Mouse (Mus musculus) macrophage (primary cell): ENCODE data around the gene Gm11634. TPM values are rescaled to one million over a fixed set of nuclear protein-coding genes. Genes with fewer than 3 reads are reported as not detected.
"Not testable (repeated sequence)": the region's sequence is repeated elsewhere in the genome, so short reads cannot be mapped to it uniquely, and the experiment has no call there.

Experiments
- H3K27ac ChIP-seq: fragments of 350-480 bp; formaldehyde crosslinking; 2 replicates; pipeline ENCODE4 v1.9.0; 2021
- H3K36me3 ChIP-seq: fragments of 350-480 bp; formaldehyde crosslinking; 2 replicates; pipeline ENCODE4 v1.9.0; 2021; ENCODE audit errors: inconsistent target
- H3K4me3 ChIP-seq: fragments of 350-480 bp; formaldehyde crosslinking; 2 replicates; pipeline ENCODE4 v1.9.0; 2021; ENCODE audit errors: inconsistent target
- H3K79me2 ChIP-seq: fragments of 350-480 bp; formaldehyde crosslinking; 2 replicates; pipeline ENCODE4 v1.9.0; 2021; ENCODE audit errors: inconsistent target
- WGBS: methylation state at CpG from one replicate; pipeline ENCODE4 v1.1.7; 2026; ENCODE audit warnings: inconsistent platforms; ENCODE audit not compliant: missing documents; 5-methylcytosine and 5-hydroxymethylcytosine counted together
- polyA plus RNA-seq: library from polyadenylated mRNA; stranded (reverse); fragments of 250-400 nt; gene quantifications from 3 replicates; pipeline ENCODE4 v1.2.4, GENCODE M21; 2018; ENCODE audit warnings: inconsistent platforms

Gene Gm11634
- polyA plus RNA-seq, 1 experiment from 2014 or later, result not detected

DNA sequence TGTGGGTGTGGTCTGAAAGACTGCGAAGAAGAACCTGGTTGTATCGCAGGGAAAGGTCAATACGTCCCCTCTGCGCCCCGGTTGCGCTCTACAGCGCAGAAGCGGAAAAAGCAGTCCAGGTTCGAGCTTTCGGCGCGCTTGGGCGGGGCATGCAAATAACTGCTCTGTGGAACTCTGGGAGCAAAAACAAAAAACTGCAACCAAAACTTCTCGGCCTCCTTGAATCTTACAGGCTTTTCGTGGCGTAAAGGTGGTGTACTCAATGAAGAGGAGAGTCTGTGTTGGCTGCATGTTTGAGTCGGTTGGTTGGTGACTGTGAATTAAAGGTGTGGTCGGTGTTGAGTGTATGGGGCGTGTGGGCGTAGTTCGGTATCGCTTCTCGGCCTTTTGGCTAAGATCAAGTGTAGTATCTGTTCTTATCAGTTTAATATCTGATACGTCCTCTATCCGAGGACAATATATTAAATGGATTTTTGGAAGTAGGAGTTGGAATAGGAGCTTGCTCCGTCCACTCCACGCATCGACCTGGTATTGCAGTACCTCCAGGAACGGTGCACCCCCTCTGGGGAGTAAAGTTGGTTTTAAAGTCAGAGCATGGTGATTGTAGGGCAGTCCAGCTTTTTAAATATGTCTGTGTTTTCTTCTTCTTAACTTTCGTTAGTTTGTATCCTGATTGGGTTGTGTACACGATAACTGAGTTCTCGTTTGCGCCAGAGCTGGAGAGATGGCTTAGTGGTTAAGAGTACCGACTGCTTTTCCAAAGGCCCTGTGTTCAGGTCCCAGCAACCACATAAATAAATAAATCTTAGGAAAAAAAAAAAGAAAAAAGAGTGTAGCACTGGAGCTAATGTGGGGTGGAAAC lies 28.2 kb upstream of the Gm11634 start, which contains the start of gene Rdm1:
TSS of gene Rdm1 (plus strand) at position 201 of the 862 bp plus-strand sequence.
- WGBS, result 2% methylated on average over 22 of the region's 34 CpGs
- Histone ChIP-seq H3K79me2 (no peaks in the 10 kb centered on the region), H3K4me3 (peak within 1 kb of the TSS; percentile 45), H3K27ac (peak within 1 kb of the TSS; percentile 77), H3K36me3 (no peaks in the 10 kb centered on the region; the same call in 1 of the 2 replicates)

DNA sequence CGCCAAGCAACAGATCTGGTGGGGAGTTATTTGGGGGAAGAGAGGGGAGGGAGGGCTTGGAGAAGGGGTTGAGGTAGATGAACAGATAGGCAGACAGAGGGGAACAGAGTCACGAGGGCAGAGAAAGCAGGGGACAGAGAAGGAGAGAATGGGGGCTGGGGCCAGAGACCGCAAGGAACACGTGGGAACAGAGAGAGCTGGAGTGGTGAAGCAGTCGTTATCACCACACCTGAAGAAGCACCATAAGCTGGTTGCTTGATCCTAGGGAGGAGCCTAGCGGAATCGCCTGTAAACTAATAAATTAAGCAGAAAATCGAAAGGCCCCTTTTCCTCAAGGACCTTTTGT lies 27.6 kb upstream of the Gm11634 start:
- Histone ChIP-seq H3K4me3 (peak overlapping the region; percentile 45), H3K36me3 (no peaks in the 10 kb centered on the region; the same call in 1 of the 2 replicates), H3K27ac (peak overlapping the region; percentile 77), H3K79me2 (no peaks in the 10 kb centered on the region)
- 7% methylated on average over 8 of the region's 8 CpGs for WGBS

DNA sequence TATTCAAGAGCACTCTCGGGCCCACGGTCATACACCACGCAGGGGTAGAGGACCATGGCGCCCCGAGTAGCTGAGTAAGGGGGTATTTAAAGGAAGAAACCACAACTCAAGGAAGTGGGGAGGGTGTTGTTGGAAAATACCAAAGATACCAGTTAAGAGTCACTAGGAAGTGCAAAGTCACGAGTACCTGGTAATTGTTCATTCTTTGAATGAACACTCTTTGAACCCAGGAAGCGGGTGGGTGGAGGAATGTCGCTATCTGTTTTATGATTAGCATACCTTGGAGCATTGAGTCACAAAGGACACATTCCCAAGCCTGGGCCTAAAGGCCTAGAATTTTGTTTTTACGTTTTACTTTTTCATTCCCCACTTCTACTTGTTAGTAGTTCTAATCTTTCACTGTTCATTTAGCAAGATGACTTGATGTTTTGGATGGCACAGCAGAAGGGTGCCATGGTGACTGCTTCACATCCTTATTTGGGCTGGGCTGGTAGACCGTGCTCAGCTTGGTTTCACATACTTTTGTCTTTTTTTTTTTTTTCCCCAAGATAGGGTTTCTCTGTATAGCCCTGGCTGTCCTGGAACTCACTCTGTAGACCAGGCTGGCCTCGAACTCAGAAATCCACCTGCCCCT lies 21.1 kb upstream of the Gm11634 start:
- H3K27ac ChIP-seq, H3K36me3 ChIP-seq, H3K79me2 ChIP-seq, H3K4me3 ChIP-seq: not testable (repeated sequence)
- WGBS, result 85% methylated on average over 10 of the region's 11 CpGs

DNA sequence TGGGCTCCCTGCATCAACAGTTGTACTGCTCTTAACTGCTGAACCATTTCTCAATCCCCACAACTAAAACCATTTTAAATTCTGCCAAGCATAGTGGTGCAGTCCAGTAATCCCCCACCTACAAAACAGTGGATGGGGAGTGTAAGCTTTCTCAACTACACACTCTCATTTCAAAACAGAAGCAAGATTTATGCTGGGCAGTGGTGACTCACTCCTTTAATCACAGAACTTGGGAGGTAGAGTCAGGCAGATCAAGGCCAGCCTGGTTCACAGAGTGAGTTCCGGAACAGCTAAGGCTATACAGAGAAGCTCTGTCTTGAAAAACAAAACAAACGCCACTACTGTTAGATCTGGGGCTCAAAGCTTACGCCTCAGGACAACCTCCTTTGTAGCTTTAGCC lies 19.5 kb upstream of the Gm11634 start:
- Histone ChIP-seq H3K4me3 (no peak overlapping the region), H3K79me2 (no peaks in the 10 kb centered on the region), H3K36me3 (no peaks in the 10 kb centered on the region), H3K27ac (no peak overlapping the region)
- WGBS, result 97% methylated on average over 3 of the region's 3 CpGs

DNA sequence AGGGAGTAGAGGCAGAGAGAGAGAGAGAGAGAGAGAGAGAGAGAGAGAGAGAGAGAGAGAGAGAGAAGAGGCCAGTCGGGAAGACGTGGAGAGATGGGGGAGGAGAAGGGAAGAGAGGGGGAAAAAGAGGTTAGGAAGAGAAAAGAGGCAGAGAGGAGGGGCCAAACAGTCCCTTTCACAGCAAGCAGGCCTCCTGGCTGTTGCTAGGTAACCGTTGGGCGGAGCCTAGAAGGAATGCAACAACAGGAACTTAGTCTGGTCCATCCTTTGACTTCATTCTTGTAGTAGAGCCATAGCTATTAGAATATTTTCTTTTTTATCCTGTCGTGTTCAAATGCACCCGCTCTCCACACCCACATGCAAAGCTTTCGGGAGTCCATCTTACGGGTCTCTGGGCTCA lies 18.8 kb upstream of the Gm11634 start:
- Histone ChIP-seq H3K27ac (no peak overlapping the region), H3K36me3 (no peaks in the 10 kb centered on the region), H3K4me3 (no peak overlapping the region), H3K79me2 (no peaks in the 10 kb centered on the region)
- WGBS, result 36% methylated on average over 8 of the region's 8 CpGs

DNA sequence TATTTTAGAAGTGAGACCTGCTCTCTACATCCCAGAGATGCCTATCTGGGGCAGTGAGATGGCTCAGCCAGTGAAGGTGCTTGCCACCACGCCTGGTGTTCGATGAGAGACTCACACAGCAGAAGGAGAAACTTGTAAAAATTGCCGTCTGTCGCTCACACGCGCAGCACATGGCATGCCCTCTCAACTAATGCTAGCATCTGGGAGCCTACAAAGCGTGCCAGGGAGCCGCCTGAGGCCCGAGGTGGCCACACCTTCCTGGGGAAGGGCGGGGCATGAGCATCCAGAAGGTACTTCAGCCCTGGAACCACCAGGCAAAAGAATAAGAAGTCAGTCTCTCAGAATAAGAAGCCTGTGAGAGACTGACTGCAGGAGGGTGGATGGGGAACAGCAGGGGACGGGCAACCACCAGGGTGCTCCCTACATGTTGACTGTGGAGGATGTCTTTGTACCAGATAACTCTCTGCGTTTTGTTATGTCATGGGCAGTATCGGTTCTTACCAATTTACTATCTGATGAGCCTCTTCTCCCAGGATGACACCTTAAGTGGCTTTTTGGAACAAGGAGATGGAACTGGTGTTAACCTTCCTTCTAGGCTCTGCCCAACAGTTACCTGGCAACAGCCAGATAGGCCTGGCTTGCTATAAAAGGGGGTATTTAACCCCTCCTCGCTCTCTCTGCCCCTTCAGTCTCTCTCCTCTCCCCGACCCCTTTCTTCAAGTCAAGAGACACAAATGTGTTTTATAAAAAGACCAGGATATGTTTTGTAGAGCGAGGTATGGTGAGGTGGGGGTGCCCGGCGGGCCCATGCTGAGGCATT lies 18.1 kb upstream of the Gm11634 start:
- Histone ChIP-seq H3K27ac (no peak overlapping the region), H3K36me3 (no peaks in the 10 kb centered on the region), H3K79me2 (no peaks in the 10 kb centered on the region), H3K4me3 (no peak overlapping the region)
- WGBS, result 71% methylated on average over 18 of the region's 18 CpGs

DNA sequence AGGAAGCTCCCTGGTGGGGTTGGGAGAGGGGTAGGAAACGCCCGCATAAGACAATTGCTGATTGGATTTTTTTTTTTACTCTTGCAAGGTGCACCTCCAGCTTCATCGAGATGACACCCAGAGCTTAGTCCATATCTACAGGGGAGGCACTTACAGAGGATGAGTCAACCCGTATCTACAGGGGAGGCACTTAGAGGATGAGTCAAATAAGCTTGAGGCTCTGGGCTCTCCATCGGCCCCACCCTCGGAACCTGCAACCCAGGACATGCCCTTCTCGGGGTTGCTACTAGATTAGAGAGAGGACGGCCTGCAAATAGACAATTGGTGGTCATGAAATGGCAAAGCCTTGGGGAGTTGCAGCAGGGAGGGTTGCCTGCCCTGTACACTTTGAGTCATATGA lies 17.0 kb upstream of the Gm11634 start:
- Histone ChIP-seq H3K36me3 (no peaks in the 10 kb centered on the region), H3K27ac (no peak overlapping the region), H3K4me3 (no peak overlapping the region), H3K79me2 (no peaks in the 10 kb centered on the region)
- 95% methylated on average over 8 of the region's 8 CpGs for WGBS

DNA sequence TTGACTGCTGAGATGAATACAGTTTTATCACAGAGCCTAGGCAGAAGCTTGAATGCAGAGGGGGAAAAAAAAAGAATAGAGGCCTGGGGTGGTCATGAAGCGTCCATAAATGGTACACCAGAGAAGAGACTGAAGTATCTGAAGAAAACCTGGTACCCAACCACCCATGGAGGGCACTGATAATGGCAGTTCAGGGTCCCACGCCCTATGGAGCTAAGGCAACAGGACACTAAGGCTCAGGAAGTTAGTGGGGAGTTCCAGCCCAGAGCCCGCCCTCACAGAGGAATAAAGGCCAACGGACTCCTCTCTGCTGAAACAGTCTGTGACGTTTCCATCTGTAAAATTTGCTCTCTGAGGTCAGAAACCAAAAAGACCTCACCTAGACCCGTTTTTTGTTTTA lies 16.3 kb upstream of the Gm11634 start:
- Histone ChIP-seq H3K27ac (no peak overlapping the region), H3K79me2 (no peaks in the 10 kb centered on the region), H3K36me3 (no peaks in the 10 kb centered on the region), H3K4me3 (no peak overlapping the region)
- 92% methylated on average over 6 of the region's 6 CpGs for WGBS

DNA sequence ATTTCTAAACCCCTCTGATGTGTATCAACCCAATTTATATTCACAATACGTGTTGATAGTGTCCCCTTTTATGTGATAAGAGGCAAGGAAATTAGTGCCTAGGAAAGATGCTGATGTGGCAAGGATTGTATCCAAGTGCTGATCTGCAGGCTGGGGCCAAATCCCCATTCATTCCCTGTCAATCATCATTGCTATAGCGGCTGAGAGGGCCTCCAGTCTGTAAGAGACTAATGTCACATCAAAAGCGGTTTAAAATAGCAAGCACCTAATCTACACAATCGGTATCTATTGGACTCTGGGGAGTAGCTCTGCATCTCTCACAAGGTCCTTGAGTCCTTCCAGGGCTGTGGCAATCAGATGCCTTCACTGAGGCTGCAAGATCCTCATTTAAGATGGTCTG lies 15.1 kb upstream of the Gm11634 start:
- no peak overlapping the region for H3K27ac ChIP-seq
- 85% methylated on average over 4 of the region's 4 CpGs for WGBS
- H3K4me3 ChIP-seq, result no peak overlapping the region
- H3K36me3 ChIP-seq, result no peaks in the 10 kb centered on the region
- no peaks in the 10 kb centered on the region for H3K79me2 ChIP-seq

DNA sequence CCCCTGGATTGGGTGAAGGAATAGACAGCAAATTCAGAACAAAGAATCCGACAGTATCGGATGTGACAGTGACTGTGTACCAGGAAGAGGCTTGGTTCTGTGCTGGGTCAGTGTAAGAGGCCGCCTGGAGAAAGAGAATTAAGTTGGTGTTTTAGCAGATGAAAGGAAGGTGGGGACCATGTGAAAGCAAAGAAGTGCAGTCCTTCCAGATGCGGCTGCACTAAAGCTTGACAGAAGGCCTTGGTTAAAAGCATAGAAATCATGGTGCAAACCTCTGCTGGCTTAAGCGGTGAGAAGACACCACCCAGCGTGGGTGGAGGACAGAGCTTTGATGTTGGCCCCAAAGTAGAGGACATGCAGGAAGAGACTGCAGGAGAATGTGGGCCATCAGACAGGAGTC lies 14.5 kb upstream of the Gm11634 start:
- WGBS, result 94% methylated on average over 6 of the region's 6 CpGs
- H3K79me2 ChIP-seq, result no peaks in the 10 kb centered on the region
- no peak overlapping the region for H3K27ac ChIP-seq
- H3K4me3 ChIP-seq, result no peak overlapping the region
- no peaks in the 10 kb centered on the region for H3K36me3 ChIP-seq

DNA sequence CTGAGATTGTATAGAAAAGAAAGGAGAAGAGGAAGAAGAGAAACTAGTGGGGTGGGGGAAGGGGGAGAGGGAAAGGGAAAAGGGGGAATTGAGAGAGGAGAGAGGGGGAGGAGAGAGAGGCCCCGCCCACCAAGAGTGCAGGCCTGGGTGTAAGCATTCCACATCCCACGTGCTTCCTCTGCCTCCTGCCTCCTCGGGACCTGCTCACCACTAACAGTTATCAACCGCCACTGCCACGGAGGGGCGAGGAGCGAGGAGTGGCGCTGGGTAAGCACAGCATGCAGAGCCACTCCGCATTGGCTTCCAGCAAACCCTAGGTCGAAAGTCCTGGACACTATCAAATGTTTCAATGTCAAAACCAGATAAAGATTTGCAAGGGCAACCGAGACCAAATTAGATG lies 11.4 kb upstream of the Gm11634 start:
- H3K79me2 ChIP-seq, result no peaks in the 10 kb centered on the region
- WGBS, result 8% methylated on average over 11 of the region's 11 CpGs
- no peaks in the 10 kb centered on the region for H3K36me3 ChIP-seq
- H3K4me3 ChIP-seq, result no peak overlapping the region
- no peak overlapping the region for H3K27ac ChIP-seq

DNA sequence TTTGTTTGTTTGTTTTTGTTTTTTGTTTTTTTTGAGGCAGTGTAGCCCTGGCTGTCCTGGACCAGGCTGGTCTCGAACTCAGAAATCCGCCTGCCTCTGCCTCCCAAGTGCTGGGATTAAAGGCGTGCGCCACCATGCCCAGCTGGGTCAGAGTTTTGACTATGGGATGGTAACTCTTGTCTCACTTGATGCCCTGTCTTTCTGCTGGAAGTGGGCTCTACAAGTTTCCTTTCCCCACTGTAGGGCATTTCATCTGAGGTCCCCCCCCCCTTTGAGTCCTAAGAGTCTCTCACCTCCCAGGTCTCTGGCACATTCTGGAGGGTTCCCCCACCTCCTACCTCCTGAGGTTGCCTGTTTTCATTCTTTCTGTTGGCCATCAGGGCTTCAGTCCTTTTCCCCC lies 8.1 kb upstream of the Gm11634 start:
- H3K27ac ChIP-seq, H3K36me3 ChIP-seq, H3K4me3 ChIP-seq, H3K79me2 ChIP-seq: not testable (repeated sequence)
- 93% methylated on average over 4 of the region's 4 CpGs for WGBS

DNA sequence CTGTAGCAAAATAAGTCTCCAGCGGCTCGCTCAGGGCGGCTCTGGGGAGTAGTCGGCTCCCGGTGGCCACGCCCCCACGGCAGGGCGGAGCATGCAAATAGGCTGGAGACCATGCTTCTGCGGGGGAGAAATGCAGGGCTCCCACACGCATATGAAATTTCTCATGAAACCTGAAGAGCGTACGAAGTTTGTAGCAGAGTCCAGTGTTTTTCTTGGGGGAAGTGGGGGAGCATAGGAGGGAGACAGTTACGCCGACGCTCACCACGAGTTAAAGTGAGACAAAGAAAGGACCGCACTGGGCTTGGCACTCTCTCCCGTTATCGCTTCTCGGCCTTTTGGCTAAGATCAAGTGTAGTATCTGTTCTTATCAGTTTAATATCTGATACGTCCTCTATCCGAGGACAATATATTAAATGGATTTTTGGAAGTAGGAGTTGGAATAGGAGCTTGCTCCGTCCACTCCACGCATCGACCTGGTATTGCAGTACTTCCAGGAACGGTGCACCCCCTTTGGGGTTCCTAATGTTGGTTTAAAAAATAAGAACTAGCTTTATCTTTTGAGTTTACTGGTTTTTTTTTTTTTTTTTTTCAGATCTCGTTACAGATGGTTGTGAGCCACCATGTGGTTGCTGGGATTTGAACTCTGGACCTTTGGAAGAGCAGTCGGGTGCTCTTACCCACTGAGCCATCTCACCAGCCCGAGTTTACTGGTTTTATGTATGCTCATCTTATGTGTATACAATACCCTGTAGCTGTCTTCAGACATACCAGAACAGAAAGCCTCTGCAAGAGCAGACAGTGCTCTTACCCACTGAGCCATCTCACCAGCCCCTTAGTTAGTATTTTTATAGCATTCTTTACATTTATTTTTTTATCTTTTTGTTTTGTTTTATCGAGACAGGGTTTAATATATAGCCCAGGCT lies 5.7 kb upstream of the Gm11634 start:
- not testable (repeated sequence) for H3K79me2 ChIP-seq, H3K36me3 ChIP-seq, H3K27ac ChIP-seq, H3K4me3 ChIP-seq
- 1% methylated on average over 24 of the region's 30 CpGs for WGBS

DNA sequence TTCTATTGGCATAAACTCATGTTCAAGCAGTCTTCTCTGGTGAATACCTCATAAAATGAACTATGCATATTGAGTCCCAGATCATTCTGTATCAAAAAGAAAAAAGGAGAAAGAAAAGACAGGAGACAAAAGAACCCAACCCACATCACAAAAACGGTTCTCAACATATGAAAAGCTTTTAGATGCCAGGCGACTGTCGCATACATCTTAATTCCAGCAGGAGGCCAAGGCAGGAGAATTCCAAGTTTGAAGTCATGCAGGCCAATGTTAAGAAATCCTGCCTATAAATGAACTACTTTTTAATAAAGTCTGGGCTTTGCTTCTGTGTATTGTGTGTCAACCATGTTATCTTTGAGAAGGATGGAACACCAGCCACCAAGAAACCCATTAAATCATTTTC lies 5.1 kb upstream of the Gm11634 start:
- no peaks in the 10 kb centered on the region for H3K36me3 ChIP-seq
- no peak overlapping the region for H3K27ac ChIP-seq
- 28% methylated on average over 3 of the region's 3 CpGs for WGBS
- no peak overlapping the region for H3K4me3 ChIP-seq
- H3K79me2 ChIP-seq, result no peaks in the 10 kb centered on the region
